Mouse (Mus musculus) embryonic facial prominence, embryonic 11.5 days (tissue): ENCODE results near the gene Herc2. TPM values are rescaled to one million over a fixed set of nuclear protein-coding genes. Genes with fewer than 3 reads are reported as not detected.

Experiments
- ATAC-seq: fragments of 200-750 bp; cut with Nextera tagmentation; replicated peaks from 2 replicates; pipeline ENCODE4 v1.8.0; 2017; ENCODE audit warnings: low read depth; ENCODE audit not compliant: insufficient number of reproducible peaks, low FRiP score, low TSS enrichment
- DNase-seq: peaks from one replicate; pipeline ENCODE4 v3.0.0-alpha.2; 2015; ENCODE audit warnings: low spot score
- H3K27ac ChIP-seq: fragments of 300-500 bp; sonication (generic); replicated peaks from 2 replicates; pipeline ENCODE4 v1.5.1; 2014; ENCODE audit warnings: mild to moderate bottlenecking, low read depth, low read length, control low read depth
- H3K27me3 ChIP-seq: fragments of 300-500 bp; sonication (generic); 2 replicates; pipeline ENCODE4 v1.6.1; 2014; ENCODE audit warnings: mild to moderate bottlenecking, low read length, moderate library complexity, mixed read lengths; ENCODE audit not compliant: control insufficient read depth, insufficient read depth
- H3K36me3 ChIP-seq: fragments of 300-500 bp; sonication (generic); replicated peaks from 2 replicates; pipeline ENCODE4 v1.6.1; 2014; ENCODE audit warnings: low read depth, mild to moderate bottlenecking, low read length, moderate library complexity, mixed read lengths; ENCODE audit not compliant: control insufficient read depth, insufficient read depth
- H3K4me1 ChIP-seq: fragments of 300-500 bp; sonication (generic); 2 replicates; pipeline ENCODE4 v1.6.1; 2014; ENCODE audit warnings: low read length, mixed read lengths; ENCODE audit not compliant: control insufficient read depth, insufficient read depth
- H3K4me2 ChIP-seq: fragments of 300-500 bp; sonication (generic); 2 replicates; pipeline ENCODE4 v1.6.1; 2014; ENCODE audit warnings: low read depth, mild to moderate bottlenecking, control low read depth, low read length, moderate library complexity
- H3K4me3 ChIP-seq: fragments of 300-500 bp; sonication (generic); 2 replicates; pipeline ENCODE4 v1.5.1; 2014; ENCODE audit warnings: low read depth, low read length, control low read depth
- H3K9ac ChIP-seq: fragments of 300-500 bp; sonication (generic); replicated peaks from 2 replicates; pipeline ENCODE4 v1.6.1; 2014; ENCODE audit warnings: mild to moderate bottlenecking, control low read depth, low read length
- H3K9me3 ChIP-seq: fragments of 300-500 bp; sonication (generic); replicated peaks from 2 replicates; pipeline ENCODE4 v1.6.1; 2016; ENCODE audit warnings: mild to moderate bottlenecking, low read length, inconsistent platforms, mixed read lengths; ENCODE audit not compliant: control insufficient read depth
- WGBS: fragments of 180-500 bp; shearing (Covaris S2); extraction: QIAGEN DNeasy Blood & Tissue Kit; methylation state at CpG from one replicate; pipeline ENCODE4 v1.1.7; 2014; 5-methylcytosine and 5-hydroxymethylcytosine counted together
- polyA plus RNA-seq: library from polyadenylated mRNA; unstranded; fragments of >200 nt; fragmentation: Nextera tagmentation; extraction: Ambion mirVana; gene quantifications from 2 replicates; pipeline ENCODE4 v1.2.1, GENCODE M21; 2014

Herc2 gene
- polyA plus RNA-seq, 1 experiment from 2014 or later = 22.9 TPM

- WGBS = 92% methylated on average over 3 of the region's 3 CpGs
- Histone ChIP-seq H3K4me3 (no peak overlapping the region), H3K9ac (no peak overlapping the region), H3K9me3 (no peaks in the 10 kb centered on the region), H3K4me1 (no peaks in the 10 kb centered on the region), H3K27me3 (no peaks in the 10 kb centered on the region), H3K27ac (no peak overlapping the region), H3K36me3 (peaks cover 5% of the 10 kb centered on the region), H3K4me2 (no peak overlapping the region)
- ATAC-seq (no peak), DNase-seq (no peak)
Observed at GRCm38 (mm10) chr7:56129577-56129976, 79.6 kb downstream of the Herc2 start.

DNA sequence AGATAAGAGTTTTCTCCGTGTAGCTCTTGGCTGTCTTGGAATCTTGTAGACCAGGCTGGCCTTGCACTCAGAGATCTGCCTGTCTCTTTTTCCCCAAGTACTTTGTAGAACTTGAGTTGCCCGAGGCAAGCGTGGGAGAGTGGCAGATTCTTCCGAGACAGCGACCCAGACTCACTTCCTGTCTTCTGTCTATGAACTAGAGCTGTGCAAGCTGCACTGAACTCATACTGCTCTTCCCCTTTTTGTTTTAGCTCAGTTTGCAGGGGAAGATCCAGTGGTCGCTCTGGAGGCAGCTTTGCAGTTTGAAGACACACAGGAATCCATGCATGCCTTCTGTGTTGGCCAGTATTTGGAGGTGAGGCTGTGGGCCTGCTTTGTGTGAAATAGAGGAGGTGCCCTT is 81.6 kb downstream of the Herc2 start:
- no peaks in the 10 kb centered on the region for H3K27me3 ChIP-seq
- WGBS = 61% methylated on average over 6 of the region's 6 CpGs
- no peak overlapping the region for H3K27ac ChIP-seq
- DNase-seq (no peak), ATAC-seq (no peak)
- H3K4me1 ChIP-seq = no peaks in the 10 kb centered on the region
- H3K9me3 ChIP-seq = no peaks in the 10 kb centered on the region
- no peak overlapping the region for H3K9ac ChIP-seq
- no peak overlapping the region for H3K4me3 ChIP-seq
- peaks cover 5% of the 10 kb centered on the region for H3K36me3 ChIP-seq
- H3K4me2 ChIP-seq = no peak overlapping the region

DNA sequence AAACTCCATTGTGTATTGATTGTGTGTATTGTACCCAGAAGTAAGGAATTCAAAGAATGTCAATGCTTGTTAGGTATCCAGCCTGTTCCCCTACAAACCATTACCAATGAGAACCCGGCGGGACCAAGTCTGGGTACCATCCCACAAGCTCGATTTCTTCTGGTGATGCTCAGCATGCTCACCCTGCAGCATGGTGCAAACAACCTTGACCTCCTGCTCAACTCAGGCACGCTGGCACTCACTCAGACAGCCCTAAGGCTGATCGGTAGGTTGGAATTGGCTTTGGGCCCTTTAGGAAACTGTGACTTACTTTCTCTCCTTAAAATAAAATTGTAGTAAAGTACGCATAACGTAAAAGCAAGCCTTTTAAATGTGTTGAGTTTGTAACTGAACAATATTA is 88.7 kb downstream of the Herc2 start:
- Histone ChIP-seq H3K27ac (no peak overlapping the region), H3K9me3 (no peaks in the 10 kb centered on the region), H3K36me3 (peaks cover 2% of the 10 kb centered on the region; the same call in 1 of the 2 replicates), H3K4me1 (no peaks in the 10 kb centered on the region), H3K4me3 (no peak overlapping the region), H3K27me3 (no peaks in the 10 kb centered on the region), H3K9ac (no peak overlapping the region), H3K4me2 (no peak overlapping the region)
- ATAC-seq = no peak
- no peak for DNase-seq
- WGBS = 87% methylated on average over 7 of the region's 7 CpGs

DNA sequence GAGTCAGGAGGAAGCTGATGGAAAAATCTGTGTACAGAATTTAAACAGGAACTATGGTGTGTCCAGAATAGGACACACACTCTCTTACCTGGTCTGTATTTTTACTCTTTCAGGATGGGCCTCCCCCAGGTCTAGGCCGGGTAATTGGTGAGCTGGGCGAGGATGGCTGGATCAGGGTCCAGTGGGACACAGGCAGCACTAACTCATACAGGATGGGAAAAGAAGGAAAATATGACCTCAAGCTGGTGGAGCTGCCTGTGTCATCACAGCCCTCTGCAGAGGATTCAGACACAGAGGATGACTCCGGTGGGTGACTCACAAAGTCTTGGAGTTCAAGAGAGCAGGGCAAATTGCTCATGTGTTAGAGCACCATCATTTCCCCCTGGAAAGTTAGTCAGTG is 96.4 kb downstream of the Herc2 start:
- no peak overlapping the region for H3K4me2 ChIP-seq
- no peaks in the 10 kb centered on the region for H3K9me3 ChIP-seq
- no peaks in the 10 kb centered on the region for H3K4me1 ChIP-seq
- no peaks in the 10 kb centered on the region for H3K27me3 ChIP-seq
- no peak overlapping the region for H3K9ac ChIP-seq
- H3K4me3 ChIP-seq = no peak overlapping the region
- 83% methylated on average over 3 of the region's 3 CpGs for WGBS
- H3K27ac ChIP-seq = no peak overlapping the region
- DNase-seq (no peak), ATAC-seq (no peak)
- no peaks in the 10 kb centered on the region; the same call in 1 of the 2 replicates for H3K36me3 ChIP-seq

GRCm38 (mm10) chr7:56148925-56149324 is 98.9 kb downstream of the Herc2 start:
- no peak for ATAC-seq
- Histone ChIP-seq H3K36me3 (peaks cover 7% of the 10 kb centered on the region), H3K4me1 (no peaks in the 10 kb centered on the region), H3K4me2 (no peak overlapping the region), H3K27ac (no peak overlapping the region), H3K9me3 (no peaks in the 10 kb centered on the region), H3K27me3 (no peaks in the 10 kb centered on the region), H3K4me3 (no peak overlapping the region), H3K9ac (no peak overlapping the region)
- no peak for DNase-seq
- whole genome bisulfite sequencing = 90% methylated on average over 7 of the region's 7 CpGs

DNA sequence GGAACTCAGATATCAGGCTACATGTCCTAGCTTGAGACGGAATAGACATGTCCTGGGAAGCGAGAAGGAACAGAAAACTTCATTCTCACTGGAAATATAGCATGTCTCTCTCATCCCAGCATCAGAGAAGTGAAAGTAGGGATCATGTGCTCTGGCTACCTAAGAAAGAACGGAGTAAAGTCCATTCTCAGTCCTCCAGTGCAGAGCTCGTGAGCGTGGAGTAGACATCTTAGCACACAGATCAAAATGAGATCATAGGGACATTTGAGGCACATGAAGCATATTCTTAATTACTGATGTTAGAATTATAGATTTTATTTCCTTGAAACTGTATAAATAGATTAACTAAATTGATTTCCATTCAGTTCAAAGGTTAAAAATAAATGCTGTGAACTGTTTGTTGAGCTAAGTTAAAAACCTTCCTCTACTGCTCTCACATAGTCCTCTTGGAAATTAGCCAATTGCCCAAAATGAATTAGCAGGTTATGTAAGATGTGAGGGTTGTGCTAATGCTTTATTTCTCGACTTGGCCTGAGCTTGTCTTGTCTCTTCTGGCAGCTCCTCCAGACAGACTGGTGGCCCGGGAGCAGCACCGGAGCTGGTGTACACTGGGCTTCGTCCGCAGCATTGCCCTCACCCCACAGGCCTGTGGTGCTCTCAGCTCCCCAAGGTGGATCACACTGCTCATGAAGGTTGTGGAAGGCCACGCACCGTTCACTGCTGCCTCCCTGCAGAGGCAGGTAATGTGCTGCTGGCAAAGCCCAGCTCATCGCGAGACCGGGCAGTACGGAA is 102.1 kb downstream of the Herc2 start:
- Histone ChIP-seq H3K9ac (no peak overlapping the region), H3K9me3 (no peaks in the 10 kb centered on the region), H3K4me2 (no peak overlapping the region), H3K4me1 (no peaks in the 10 kb centered on the region), H3K4me3 (no peak overlapping the region), H3K36me3 (peaks cover 7% of the 10 kb centered on the region), H3K27ac (no peak overlapping the region), H3K27me3 (no peaks in the 10 kb centered on the region)
- WGBS = 95% methylated on average over 16 of the region's 16 CpGs
- DNase-seq = no peak
- ATAC-seq = no peak

DNA sequence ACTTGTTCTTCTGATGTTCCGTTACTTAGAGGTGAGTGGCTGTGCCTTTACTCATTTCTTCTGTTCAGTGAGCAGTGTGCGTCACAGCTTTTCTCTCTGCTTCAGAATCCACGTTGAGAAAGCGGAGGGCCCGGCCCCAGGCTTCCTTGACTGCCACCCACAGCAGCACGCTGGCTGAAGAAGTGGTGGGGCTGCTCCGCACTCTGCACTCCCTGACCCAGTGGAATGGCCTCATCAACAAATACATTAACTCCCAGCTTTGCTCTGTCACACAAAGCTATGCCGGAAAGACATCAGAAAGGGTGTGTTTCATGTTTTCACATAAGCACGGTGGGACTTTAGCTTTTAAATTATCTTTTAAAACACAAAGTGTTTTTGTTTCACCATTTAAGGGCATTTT is 103.2 kb downstream of the Herc2 start:
- no peak for ATAC-seq

GRCm38 (mm10) chr7:56153625-56154024 is 103.6 kb downstream of the Herc2 start:
- ATAC-seq = no peak
- no peaks in the 10 kb centered on the region for H3K9me3 ChIP-seq
- no peaks in the 10 kb centered on the region for H3K4me1 ChIP-seq
- 91% methylated on average over 12 of the region's 12 CpGs for WGBS
- no peak overlapping the region for H3K4me2 ChIP-seq
- DNase-seq = no peak
- H3K27ac ChIP-seq = no peak overlapping the region
- H3K27me3 ChIP-seq = no peaks in the 10 kb centered on the region
- H3K4me3 ChIP-seq = no peak overlapping the region
- H3K36me3 ChIP-seq = peaks cover 15% of the 10 kb centered on the region
- no peak overlapping the region for H3K9ac ChIP-seq

More for the DNA sequence above, 103.2 kb downstream of the Herc2 start:
- H3K9me3 ChIP-seq = no peaks in the 10 kb centered on the region
- DNase-seq = no peak
- no peak overlapping the region for H3K27ac ChIP-seq
- no peak overlapping the region for H3K4me2 ChIP-seq
- no peak overlapping the region for H3K9ac ChIP-seq
- 92% methylated on average over 9 of the region's 9 CpGs for WGBS
- peaks cover 15% of the 10 kb centered on the region for H3K36me3 ChIP-seq
- no peaks in the 10 kb centered on the region for H3K4me1 ChIP-seq
- no peak overlapping the region for H3K4me3 ChIP-seq
- H3K27me3 ChIP-seq = no peaks in the 10 kb centered on the region
